Mouse (Mus musculus): ENCODE data around the gene Dnase1l1.

DNA sequence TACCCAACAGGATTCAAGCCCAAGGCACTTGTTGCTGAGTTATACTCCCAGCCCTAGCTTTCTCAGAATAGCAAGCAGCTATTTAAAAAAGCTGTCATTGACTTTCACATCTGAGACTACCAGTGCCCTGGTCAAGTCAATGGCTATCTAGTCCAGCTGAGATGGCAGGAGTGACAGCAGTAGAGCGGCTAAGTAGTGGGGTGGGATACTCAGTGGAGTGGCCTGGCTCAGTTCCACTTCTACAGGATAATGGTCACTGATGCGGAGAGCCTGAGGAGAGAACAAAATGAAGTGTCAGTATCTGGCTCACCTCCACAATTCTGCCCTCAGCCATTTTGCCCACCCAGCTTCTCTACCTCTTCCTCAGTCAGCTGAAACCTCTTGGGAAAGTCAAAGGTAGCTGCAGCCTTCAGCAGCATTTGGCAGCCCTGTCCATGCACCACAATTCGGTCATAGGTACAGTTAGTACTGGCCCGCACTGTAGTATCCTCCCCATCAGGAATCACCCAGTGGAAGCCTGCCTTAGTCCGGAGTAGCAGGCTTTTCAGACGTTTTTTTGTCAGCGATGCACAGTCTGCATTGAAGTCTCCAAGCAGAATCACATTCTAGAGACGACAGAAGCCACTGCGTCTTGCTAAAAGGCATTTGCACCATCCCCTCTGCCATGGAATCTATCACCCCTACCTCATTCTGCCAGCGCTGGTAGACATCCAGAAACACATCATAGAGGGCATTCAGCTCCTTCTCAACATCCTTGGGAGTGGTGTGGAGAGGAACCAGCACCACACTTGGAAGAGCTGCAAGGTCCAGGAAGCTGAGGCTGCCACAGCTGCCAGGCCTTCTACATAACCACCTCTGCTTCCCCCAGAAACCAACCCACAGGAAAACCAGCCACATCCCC is 8.5 kb downstream of the Dnase1l1 start:
- TF ChIP-seq CTCF (IDR thresholded peaks at IDR 0.05; ENCODE audit: low read depth): no peak
- no peak for TF ChIP-seq EP300 (IDR thresholded peaks at IDR 0.05; ENCODE audit: low read depth)

Measured in liver, embryonic 14.5 days (tissue).